Mouse (Mus musculus): ENCODE data around the gene Agtrap. TPM values are rescaled to one million over a fixed set of nuclear protein-coding genes. Genes with fewer than 3 reads are reported as not detected.

The Agtrap gene
- polyA plus RNA-seq, 1 experiment, result 16.5 TPM

DNA sequence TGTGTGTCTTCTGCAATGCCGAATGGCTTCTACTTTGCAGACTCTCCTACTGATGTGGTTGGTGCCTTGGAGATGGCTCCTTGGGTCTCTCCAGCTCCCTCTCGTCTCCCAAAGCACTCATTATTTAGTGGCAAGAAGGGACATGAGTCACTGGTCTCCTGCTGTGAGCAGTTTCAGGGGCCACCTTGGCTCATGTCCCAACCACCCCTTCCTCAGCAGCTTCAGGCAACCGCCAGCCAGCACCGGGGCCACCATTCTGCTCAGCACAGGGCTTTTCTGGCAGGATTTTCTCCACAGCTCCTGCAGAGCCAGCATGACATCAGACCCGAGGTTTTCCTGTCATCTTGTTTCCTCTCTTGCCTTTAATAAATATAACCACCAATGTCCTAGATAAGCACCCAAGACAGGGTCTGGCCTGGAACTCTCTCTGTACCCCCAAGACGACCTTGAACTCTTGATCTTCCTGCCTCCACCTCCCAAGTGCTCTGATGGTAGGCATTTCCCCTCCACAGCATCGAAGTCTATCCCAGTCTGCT, 20.8 kb upstream of the Agtrap start:
- no peaks in the 10 kb centered on the region for H3K27me3 ChIP-seq (replicated peaks)
- no peaks in the 10 kb centered on the region for H3K9me3 ChIP-seq
- H3K4me3 ChIP-seq (replicated peaks), result peak overlapping the region; percentile 84
- TF ChIP-seq FLI1 (IDR thresholded peaks at IDR 0.05; ENCODE audit: low read length) (no peak), GATA1 (IDR thresholded peaks at IDR 0.05; ENCODE audit: borderline replicate concordance, low read length) (0 out of 3 replicates have a peak, but pooled peaks have one; percentile 31)
- H3K36me3 ChIP-seq (replicated peaks; ENCODE audit: low read length), result peaks cover 90% of the 10 kb centered on the region
- peaks cover 100% of the 10 kb centered on the region for H3K4me1 ChIP-seq

GRCm38 (mm10) chr4:148107621-148108291, 19.9 kb upstream of the Agtrap start:
- no peaks in the 10 kb centered on the region for H3K27me3 ChIP-seq (replicated peaks)
- peaks cover 98% of the 10 kb centered on the region for H3K4me1 ChIP-seq
- no peaks in the 10 kb centered on the region for H3K9me3 ChIP-seq
- H3K4me3 ChIP-seq (replicated peaks), result peak overlapping the region; percentile 84
- H3K36me3 ChIP-seq (replicated peaks; ENCODE audit: low read length), result peaks cover 87% of the 10 kb centered on the region
- TF ChIP-seq FLI1 (IDR thresholded peaks at IDR 0.05; ENCODE audit: low read length) (no peak), GATA1 (IDR thresholded peaks at IDR 0.05; ENCODE audit: borderline replicate concordance, low read length) (no peak)

DNA sequence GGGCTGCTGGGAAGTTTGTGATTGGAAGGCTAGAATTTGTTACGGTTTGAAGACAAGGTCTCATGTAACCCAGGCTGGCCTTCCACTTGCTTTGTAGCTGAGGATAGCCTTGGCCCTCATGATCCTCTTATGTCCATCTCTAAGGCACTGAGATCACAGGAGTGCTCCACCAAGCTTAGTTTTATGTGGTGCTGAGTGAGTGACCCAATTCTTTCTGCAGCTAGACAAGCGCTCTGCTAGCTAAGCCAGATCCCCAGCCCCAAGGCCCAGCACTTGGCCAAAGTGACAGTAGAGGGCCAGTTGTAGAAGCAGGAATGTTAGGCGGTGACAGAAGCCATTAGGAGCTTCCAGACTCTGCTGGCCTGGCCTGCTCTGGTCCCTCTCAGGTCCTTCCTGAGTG, 16.3 kb upstream of the Agtrap start:
- Histone ChIP-seq H3K9me3 (no peaks in the 10 kb centered on the region), H3K4me1 (peaks cover 88% of the 10 kb centered on the region), H3K4me3 (replicated peaks) (no peak overlapping the region), H3K27me3 (replicated peaks) (peaks cover 2% of the 10 kb centered on the region), H3K36me3 (replicated peaks; ENCODE audit: low read length) (peaks cover 94% of the 10 kb centered on the region)
- TF ChIP-seq FLI1 (IDR thresholded peaks at IDR 0.05; ENCODE audit: low read length) (no peak), GATA1 (IDR thresholded peaks at IDR 0.05; ENCODE audit: borderline replicate concordance, low read length) (no peak)

GRCm38 (mm10) chr4:148101801-148102527, 14.1 kb upstream of the Agtrap start:
- peaks cover 86% of the 10 kb centered on the region for H3K4me1 ChIP-seq
- peaks cover 2% of the 10 kb centered on the region for H3K27me3 ChIP-seq (replicated peaks)
- no peaks in the 10 kb centered on the region for H3K9me3 ChIP-seq
- peak overlapping the region; percentile 51 for H3K4me3 ChIP-seq (replicated peaks)
- TF ChIP-seq GATA1 (IDR thresholded peaks at IDR 0.05; ENCODE audit: borderline replicate concordance, low read length) (no peak), FLI1 (IDR thresholded peaks at IDR 0.05; ENCODE audit: low read length) (no peak)
- H3K36me3 ChIP-seq (replicated peaks; ENCODE audit: low read length), result peaks cover 75% of the 10 kb centered on the region

GRCm38 (mm10) chr4:148098666-148099065, 10.8 kb upstream of the Agtrap start:
- H3K27me3 ChIP-seq (replicated peaks), result peaks cover 4% of the 10 kb centered on the region
- H3K36me3 ChIP-seq (replicated peaks; ENCODE audit: low read length), result peaks cover 43% of the 10 kb centered on the region
- H3K4me3 ChIP-seq (replicated peaks), result no peak overlapping the region
- no peaks in the 10 kb centered on the region for H3K9me3 ChIP-seq
- TF ChIP-seq FLI1 (IDR thresholded peaks at IDR 0.05; ENCODE audit: low read length) (no peak), GATA1 (IDR thresholded peaks at IDR 0.05; ENCODE audit: borderline replicate concordance, low read length) (no peak)
- H3K4me1 ChIP-seq, result peaks cover 69% of the 10 kb centered on the region

DNA sequence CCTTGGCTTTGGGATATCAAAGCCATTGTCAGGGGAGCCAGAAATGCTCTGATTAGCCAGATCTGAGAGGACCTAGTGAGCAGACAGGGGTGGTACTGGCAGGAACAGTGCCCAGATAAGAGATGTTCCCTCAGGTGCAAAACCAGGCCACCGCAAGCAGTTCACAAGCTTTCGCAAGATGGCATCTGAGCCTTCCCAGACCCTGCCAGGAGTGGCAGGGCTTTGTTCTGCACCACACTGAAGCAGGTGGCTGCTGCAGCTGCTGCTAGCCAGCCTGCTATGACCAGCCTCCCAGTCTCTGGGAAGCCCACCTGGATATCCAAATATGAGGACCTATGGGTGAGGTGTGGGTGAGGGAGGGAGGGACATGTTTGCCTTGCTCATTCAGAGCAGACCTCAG, 10.1 kb upstream of the Agtrap start:
- peaks cover 4% of the 10 kb centered on the region for H3K27me3 ChIP-seq (replicated peaks)
- H3K9me3 ChIP-seq, result no peaks in the 10 kb centered on the region
- H3K4me1 ChIP-seq, result peaks cover 66% of the 10 kb centered on the region
- no peak overlapping the region for H3K4me3 ChIP-seq (replicated peaks)
- peaks cover 38% of the 10 kb centered on the region for H3K36me3 ChIP-seq (replicated peaks; ENCODE audit: low read length)
- TF ChIP-seq FLI1 (IDR thresholded peaks at IDR 0.05; ENCODE audit: low read length), result no peak
- no peak for TF ChIP-seq GATA1 (IDR thresholded peaks at IDR 0.05; ENCODE audit: borderline replicate concordance, low read length)

- no peaks in the 10 kb centered on the region for H3K9me3 ChIP-seq
- H3K36me3 ChIP-seq (replicated peaks; ENCODE audit: low read length), result peaks cover 10% of the 10 kb centered on the region
- TF ChIP-seq FLI1 (IDR thresholded peaks at IDR 0.05; ENCODE audit: low read length), result no peak
- no peak for TF ChIP-seq GATA1 (IDR thresholded peaks at IDR 0.05; ENCODE audit: borderline replicate concordance, low read length)
- no peak overlapping the region for H3K4me3 ChIP-seq (replicated peaks)
- H3K27me3 ChIP-seq (replicated peaks), result peaks cover 2% of the 10 kb centered on the region
- peaks cover 59% of the 10 kb centered on the region for H3K4me1 ChIP-seq
Observed at GRCm38 (mm10) chr4:148095081-148095480, 7.2 kb upstream of the Agtrap start.

- peaks cover under 1% of the 10 kb centered on the region for H3K36me3 ChIP-seq (replicated peaks; ENCODE audit: low read length)
- TF ChIP-seq FLI1 (IDR thresholded peaks at IDR 0.05; ENCODE audit: low read length) (no peak), GATA1 (IDR thresholded peaks at IDR 0.05; ENCODE audit: borderline replicate concordance, low read length) (no peak)
- no peak overlapping the region for H3K4me3 ChIP-seq (replicated peaks)
- peaks cover 2% of the 10 kb centered on the region for H3K27me3 ChIP-seq (replicated peaks)
- peaks cover 52% of the 10 kb centered on the region for H3K4me1 ChIP-seq
- H3K9me3 ChIP-seq, result no peaks in the 10 kb centered on the region
Observed at GRCm38 (mm10) chr4:148094161-148094560, 6.3 kb upstream of the Agtrap start.

DNA sequence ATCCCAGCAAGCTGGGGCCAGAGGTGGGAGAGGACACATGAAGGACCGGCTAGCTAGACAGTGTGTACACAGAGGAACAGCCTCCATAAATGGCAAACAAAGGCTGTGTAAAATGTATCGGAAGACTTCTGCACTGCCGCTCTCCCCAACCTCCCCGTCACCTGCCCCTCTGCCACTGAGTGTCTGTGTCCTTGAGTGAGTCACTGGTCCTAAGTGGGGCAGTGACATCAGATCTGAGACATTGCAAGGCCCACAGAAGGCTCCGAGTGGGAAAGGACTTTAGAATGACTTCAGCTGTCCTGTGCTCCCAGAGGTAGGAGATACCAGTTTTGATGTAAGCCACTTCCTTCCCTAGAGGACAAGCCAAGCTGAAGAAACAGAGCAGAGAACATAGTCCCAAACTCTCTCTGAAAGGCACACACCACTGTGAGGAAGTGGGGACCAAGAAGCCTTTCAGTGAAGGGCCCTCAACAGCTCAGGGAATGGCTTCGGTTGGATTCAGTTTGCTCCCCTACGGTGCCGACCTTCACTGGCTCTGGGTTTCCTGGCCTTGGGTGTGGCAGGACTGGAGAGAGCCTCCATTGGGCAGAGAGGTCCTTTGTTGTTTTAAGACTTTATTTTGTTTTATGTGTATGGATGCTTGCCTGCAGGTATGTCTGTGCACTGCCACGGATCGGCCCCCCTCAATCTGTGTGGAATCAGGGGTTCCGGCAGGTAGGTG, 4.9 kb upstream of the Agtrap start:
- Histone ChIP-seq H3K4me3 (replicated peaks) (peak overlapping the region; percentile 38), H3K9me3 (no peaks in the 10 kb centered on the region), H3K27me3 (replicated peaks) (peaks cover 2% of the 10 kb centered on the region), H3K4me1 (peaks cover 51% of the 10 kb centered on the region), H3K36me3 (replicated peaks; ENCODE audit: low read length) (no peaks in the 10 kb centered on the region)
- TF ChIP-seq FLI1 (IDR thresholded peaks at IDR 0.05; ENCODE audit: low read length), result no peak
- no peak for TF ChIP-seq GATA1 (IDR thresholded peaks at IDR 0.05; ENCODE audit: borderline replicate concordance, low read length)
